Mouse (Mus musculus): ENCODE data around the gene Fcrlb.
A peak's percentile ranks its signal among the peaks of the same experiment; 100 is the strongest.
"Not testable (repeated sequence)": the region's sequence is repeated elsewhere in the genome, so short reads cannot be mapped to it uniquely, and the experiment has no call there.

The Fcrlb gene

DNA sequence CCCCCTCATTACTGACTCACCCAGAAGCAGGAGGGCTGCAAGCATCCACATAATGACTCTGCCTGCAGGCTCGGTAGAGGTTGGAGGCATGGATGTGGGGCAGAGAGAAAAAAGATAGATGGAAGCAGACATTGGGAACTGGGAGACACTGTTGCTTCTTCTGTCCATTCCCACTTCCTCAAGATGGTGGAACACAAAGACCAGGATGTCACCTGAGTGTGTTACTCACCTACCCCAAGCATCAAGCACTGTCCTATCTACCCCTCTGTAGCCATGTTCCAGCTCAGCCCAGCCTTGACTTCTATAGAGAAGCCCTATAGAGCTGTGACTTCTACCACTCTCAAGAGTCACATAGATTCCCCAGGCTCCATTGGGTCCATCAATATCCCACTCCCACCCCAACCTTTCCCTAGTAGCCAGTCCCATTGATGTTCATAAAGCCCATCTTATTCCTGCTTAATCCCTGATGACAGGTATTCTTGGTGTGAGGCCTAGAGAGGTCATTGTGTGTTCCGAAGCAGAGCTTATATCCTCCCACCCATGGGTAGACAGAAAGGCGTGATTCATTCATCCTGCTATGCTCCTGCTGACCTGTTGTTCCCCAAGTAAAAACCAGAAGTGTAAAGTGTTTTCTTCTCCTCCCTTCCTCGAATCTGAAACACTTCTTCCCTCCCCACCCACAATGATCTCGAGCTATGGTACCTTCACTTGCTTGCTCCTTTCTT lies at the start of gene Fcrlb:
Fcrlb (minus strand) TSS at position 51 of the 725 bp plus-strand sequence.
- DNase-seq (ENCODE audit: low read depth, low spot score) = no peak

DNA sequence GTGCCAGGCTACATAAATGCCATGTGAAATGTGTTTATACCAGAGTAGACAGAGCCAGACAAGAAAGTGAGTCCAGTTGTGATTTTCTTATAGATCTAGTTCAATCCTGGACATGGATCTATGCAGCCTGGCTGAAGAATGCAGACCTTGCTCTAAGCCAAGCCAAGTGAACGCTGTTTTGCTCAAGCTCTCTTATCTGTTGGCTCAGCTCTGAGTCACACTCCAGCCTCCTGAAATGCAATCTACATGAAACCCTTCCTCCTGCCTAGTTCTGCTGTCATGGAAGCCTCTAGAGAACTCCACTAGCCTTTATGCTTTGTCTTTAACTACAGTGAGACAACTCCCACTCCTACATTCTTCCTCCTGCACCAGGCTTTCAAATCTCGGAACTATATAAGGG lies 49.6 kb upstream of the Fcrlb start:
- DNase-seq (ENCODE audit: low read depth, low spot score) = no peak

DNA sequence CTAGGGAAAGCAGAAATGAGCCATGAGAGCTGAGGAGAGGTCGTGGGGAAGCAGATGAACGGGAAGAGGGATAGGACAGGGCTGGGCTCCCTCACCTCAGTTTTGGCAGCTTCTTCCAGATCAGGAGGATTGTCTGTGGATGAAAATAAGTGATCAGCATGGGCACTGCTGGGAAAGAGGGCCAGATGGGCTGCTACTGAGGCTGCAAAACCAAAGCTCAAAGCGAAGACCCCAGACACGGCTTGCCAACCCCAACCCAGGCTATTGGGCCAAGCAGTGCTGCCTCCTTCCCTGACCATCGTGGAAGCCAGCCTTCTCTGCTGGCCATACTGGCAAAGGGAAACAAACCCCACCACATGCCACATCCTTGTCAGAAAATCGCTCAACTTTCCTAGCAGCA lies 48.4 kb upstream of the Fcrlb start:
- DNase-seq (ENCODE audit: low read depth, low spot score) = no peak

DNA sequence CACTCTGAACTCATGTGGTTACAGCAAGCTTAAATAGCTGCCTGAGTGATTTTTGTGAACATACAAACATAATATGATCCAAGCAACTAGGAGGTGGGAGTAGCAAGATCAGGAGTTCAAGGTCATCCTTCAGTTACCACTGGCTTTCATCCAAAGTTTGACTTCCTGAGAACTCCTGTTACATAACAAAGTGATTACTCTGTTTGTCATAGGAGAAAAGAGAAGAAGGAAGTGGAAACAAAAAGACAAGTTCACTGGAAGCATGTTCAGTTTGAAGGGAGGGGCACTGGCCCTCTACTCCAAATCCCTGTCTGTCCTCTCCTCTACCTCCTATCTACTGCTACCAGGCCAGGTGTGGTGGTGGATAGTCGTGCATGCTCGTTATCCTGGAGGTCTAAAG lies 47.0 kb upstream of the Fcrlb start:
- no peak for DNase-seq (ENCODE audit: low read depth, low spot score)

DNA sequence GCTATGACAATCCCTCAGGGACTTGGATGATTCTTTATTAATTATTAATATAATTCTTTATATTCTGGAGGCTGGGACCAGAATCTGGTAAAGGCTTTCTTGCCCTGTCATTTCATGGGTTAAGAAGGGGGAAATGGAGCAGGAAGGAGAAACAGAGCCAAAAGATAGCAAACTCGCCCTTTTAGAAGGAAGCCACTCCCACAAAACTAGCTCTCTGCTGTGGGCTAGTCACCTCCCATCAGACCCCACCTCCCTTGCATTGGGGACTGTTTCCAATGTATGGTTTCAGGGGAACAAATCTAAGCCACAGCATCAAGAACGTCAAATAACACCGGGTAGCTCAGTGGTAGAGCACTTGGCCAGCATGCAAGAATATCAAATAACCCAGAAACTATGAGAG lies 45.5 kb upstream of the Fcrlb start:
- no peak for DNase-seq (ENCODE audit: low read depth, low spot score)

DNA sequence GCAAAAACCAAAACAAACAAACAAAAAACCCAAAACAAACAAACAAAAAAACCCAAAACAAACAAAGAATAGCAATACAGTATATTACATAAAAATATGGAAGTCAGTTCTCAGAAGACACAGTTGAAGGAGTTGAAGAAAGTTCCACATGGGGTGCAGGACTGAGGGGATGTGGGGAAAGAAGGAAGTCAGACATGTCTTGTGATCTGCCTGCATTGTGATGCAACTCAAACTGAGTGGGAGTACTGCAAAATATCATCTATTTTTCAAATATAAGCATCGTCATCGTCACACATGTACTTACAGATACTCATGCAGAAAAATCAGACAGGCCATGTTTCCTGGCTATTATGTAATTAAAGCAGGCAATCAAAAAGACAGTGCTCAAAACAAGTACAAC lies 40.5 kb upstream of the Fcrlb start:
- no peak for DNase-seq (ENCODE audit: low read depth, low spot score)

DNA sequence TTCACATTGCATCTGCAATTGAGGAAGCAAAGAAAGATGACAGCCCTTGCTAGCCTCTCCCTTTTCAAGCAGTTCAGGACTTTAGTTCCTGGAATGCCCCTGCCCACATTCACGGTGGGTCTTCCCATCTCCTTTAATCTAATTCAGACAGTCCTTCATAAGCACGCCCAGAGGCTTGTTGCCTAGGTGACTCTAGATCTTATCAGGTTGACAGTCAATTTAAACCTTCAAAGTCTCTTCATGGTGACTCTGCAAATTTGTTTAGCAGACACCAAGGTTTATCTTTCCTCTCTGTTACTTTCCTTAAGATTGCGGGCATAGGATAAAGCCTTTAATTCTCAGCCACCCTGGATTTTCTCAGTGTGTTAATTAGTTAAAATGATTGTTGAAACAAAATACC lies 38.0 kb upstream of the Fcrlb start:
- peak; percentile 2 for DNase-seq (ENCODE audit: low read depth, low spot score)

DNA sequence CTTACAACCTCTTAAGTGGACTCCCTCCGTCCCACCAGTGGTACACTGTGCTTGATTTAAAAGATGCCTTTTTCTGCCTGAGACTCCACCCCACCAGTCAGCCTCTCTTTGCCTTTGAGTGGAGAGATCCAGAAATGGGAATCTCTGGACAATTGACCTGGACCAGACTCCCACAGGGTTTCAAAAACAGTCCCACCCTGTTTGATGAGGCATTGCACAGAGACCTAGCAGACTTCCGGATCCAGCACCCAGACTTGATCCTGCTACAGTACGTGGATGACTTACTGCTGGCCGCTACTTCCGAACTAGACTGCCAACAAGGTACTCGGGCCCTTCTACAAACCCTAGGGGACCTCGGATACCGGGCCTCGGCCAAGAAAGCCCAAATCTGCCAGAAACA lies 32.2 kb upstream of the Fcrlb start:
- DNase-seq (ENCODE audit: low read depth, low spot score) = not testable (repeated sequence)

DNA sequence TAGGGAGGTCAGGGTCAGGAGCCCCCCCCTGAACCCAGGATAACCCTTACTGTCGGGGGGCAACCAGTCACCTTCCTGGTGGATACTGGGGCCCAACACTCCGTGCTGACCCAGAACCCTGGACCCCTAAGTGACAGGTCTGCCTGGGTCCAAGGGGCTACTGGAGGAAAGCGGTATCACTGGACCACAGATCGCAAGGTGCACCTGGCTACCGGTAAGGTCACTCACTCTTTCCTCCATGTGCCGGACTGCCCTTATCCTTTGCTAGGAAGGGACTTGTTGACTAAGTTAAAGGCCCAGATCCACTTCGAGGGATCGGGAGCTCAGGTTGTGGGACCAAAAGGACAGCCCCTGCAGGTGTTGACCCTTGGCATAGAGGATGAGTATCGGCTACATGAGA lies 31.4 kb upstream of the Fcrlb start:
- not testable (repeated sequence) for DNase-seq (ENCODE audit: low read depth, low spot score)

DNA sequence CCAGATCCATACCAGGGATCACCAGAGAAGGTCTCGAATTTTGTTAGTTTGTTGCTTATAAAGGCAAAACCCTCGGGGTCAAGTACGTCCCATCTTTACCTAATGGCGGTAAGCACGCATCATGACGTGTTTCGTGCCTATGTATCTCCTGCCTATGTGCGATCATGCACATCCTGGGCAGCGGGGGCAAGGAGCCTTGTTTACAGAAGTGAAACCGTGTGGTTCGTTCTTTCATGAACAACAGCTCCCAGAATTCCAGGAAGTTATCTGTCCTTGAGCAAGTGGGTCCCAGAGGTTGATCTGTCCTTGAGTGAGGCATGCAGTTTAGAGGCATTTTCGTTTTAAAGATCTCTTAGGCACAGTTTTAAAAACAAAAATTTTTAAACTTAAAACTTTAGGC lies 26.5 kb upstream of the Fcrlb start:
- DNase-seq (ENCODE audit: low read depth, low spot score) = no peak

DNA sequence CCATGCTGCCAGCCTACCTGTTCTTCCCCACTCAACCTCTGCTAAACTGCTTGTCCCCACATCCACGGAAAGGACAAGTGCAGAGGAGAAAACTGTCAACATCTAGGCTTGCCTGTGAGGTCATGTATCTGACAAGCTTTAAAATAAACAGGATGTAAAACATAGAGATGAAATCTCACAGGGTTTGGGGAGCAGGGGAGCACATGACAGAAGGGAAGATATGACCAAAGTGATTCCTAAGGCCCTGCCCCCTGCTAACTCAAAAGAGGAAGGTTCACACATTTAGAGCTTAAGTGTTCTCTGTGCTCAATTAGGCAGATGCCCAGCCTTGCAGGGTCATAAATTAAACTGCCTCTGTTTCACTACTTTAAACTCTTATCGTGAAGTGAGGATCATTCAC lies 21.6 kb upstream of the Fcrlb start:
- DNase-seq (ENCODE audit: low read depth, low spot score) = no peak

DNA sequence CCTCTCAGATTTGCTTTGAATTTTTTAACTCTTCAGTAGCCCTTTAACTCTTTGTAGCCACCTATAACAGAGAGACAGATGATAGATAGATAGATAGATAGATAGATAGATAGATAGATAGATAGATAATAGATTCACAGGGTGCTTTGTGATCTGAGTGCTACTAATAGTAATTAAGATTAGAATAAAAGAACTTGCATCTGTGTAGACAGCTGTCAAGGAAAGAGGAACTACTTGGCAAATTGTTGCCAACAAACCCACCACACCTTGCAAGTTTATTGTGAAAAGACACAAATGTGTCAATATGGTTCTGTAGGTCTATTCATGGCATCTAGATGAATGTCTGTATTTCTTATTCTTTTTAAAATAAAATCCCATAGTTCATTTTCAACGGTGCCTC lies 21.2 kb upstream of the Fcrlb start:
- no peak for DNase-seq (ENCODE audit: low read depth, low spot score)

DNA sequence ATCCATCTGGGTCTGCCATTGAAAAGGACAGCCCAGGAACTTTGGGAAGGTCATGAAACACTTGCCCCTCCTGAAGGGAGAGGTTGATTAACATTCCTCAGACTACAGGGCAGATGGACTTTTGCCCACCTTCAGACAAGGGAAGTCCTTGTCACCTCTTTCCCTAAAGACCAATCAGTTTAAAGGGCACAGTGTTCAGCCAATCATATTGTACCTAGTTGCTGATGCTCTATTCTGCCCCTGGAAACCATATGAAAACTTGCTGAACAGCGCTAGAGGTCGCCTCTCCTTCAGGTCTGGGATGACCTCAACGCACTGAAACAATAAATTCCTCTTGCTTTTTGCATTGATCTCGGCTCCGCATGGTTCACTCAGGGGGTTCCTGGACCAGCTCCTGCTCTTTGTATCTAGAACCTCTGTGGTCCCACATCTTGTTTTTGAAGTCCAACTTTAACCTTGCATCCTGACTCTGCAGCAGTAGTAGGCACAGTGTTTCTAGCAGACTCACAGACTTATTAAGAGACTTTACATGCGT lies 20.7 kb upstream of the Fcrlb start:
- DNase-seq (ENCODE audit: low read depth, low spot score) = no peak

DNA sequence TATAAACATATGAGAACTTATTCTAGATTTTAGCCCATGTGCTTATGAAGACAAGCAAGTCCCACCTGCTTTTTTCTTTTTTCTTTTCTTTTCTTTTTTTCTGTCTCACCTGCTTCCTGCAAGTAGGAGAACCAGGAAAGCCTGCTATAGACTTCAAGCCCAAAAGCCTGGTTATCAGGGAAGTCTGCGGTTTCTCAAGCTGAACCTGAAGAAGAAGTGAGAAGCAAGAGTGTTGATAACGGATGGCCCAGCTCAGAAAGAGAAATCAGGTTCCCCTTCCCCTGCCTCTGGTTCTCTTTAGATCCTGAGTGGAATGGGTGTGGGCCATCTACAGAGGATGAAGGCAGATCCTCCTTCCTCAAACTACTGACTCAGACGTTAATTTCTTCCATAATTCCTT lies 19.3 kb upstream of the Fcrlb start:
- DNase-seq (ENCODE audit: low read depth, low spot score) = no peak

DNA sequence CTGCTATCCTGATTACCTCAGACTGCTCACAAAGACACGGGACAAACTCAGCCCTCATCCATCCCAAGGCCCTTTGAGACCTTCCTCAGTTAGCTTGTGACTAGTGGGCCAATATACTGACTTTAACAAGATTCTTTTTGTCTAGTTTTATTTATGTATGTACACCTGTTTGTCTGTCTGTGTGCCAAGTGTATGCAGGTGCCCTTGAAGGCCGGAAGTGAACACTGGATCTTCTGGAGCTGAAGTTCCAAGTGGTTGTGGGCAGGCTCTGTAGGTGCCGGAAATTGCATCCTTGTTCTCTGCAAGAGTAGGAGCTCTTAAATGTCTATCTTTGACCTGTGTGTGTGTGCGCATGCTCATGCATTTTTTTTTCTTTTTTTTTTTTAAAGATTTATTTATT lies 16.5 kb upstream of the Fcrlb start:
- DNase-seq (ENCODE audit: low read depth, low spot score) = no peak

DNA sequence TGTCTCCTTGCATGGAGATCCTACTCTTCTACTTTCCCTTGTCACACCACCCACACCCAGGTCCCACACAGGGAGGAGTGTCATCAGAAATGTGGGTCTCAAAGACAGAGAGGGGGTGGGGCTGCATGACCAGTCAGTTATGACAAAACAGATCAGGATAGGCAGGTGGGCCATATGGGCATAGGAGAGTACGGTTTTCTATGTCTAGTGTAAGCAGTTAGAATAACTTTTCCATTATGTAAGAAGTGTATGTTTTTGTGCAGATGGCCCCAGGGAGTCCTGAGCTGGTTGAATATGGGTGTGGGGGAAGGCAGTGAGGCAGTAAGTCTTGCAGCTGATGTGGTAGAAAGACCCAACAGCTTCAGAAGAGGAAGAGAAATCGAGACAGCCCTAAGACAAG lies 15.7 kb upstream of the Fcrlb start:
- DNase-seq (ENCODE audit: low read depth, low spot score) = no peak

DNA sequence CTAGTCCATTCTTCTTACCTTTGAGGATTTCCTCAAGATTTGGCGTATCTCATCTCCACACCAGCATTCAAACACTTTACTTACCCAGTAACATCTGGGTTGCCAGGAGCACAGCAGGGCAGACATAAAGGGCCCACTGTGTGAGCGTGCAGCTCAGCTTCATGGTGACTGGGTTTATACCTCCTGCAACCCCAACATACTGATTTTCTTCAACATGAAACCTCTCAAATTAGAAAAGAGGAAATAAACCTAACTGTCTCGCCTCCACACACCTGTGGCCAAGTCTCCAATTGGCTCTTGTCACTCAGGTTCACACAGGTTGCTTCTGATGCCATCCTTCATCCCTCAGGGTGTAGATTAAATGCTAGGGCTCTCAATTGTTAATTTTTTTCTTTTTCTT lies 14.6 kb upstream of the Fcrlb start, which contains the start of gene Fcrla:
Fcrla (minus strand) TSS at position 206 of the 400 bp plus-strand sequence.
- DNase-seq (ENCODE audit: low read depth, low spot score) = no peak

DNA sequence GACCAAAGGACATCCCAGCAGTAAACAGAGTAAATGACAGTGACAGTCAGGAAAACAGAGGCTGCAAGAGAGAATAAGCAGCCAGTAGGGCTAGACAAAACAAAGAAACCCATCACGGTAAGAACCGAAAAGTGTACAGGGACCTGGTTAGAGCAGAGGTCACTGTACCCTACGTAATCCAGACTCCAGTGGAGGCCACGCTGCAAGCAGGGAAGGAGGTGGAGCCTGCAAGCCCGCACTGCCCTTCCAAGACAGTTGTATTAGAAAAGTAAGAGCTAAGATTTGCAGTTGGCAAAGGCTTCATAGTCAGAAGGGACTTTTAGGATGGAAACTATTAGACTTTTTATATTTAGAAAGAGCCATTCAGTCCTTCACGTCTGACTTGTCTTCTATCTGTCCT lies 14.2 kb upstream of the Fcrlb start:
- no peak for DNase-seq (ENCODE audit: low read depth, low spot score)

DNA sequence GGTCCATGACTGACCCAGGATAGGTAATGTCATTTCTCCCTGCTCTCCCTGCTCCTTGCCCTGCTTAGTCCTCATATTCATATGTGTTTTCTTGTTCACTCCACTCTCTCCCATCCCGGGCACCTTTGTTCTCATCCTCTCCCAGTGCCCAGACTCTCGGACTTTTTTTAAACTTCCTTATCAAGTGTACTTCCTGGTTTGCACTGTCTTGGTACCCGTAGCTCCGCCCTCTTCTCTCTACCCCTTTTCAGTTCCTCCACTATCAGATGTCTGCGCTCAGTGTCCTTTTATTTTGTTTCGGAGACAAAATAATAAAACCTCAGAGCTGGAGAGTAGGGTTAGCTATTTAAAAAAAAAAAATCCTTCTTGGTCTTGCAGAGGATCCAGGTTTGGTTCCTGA lies 11.7 kb upstream of the Fcrlb start:
- DNase-seq (ENCODE audit: low read depth, low spot score) = peak; percentile 34

DNA sequence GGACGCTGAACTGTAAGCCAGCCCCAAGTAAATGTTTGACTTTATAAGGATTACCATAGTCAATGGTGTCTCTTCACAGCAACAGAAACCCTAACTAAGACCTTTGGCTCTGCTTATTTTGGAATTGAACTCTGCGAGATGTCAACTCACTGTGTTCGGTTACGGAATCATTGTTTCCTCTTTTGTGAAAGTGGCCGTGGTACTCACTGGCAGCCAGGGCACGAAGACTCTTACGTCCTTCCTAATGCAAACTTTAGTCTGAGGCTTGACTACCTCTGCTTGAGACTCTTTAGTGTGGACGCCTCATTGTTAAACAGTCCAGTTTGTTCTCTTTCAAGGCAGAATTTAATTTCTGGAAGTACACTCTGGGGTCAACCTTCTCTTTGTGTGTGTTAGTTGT lies 6.6 kb upstream of the Fcrlb start:
- DNase-seq (ENCODE audit: low read depth, low spot score) = no peak

DNA sequence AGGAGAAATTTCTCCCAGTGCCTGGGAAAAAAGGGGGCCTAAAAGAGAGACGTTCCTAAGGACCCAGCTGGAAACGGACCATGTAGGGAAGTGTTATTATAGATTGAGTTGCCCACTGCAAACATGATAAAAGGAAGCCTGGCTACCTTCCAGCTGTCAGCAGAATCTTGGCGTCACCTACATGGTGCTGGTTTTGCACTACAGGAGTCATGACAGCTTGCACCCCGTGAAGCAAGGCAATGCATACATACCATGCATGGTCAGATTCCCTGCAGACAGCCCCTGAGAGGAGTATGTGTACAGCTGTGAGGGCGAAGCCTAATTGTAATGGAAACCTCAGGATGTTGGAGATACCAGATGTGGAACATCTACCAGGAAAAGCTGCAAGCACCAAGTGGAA lies 2.9 kb upstream of the Fcrlb start:
- no peak for DNase-seq (ENCODE audit: low read depth, low spot score)

DNA sequence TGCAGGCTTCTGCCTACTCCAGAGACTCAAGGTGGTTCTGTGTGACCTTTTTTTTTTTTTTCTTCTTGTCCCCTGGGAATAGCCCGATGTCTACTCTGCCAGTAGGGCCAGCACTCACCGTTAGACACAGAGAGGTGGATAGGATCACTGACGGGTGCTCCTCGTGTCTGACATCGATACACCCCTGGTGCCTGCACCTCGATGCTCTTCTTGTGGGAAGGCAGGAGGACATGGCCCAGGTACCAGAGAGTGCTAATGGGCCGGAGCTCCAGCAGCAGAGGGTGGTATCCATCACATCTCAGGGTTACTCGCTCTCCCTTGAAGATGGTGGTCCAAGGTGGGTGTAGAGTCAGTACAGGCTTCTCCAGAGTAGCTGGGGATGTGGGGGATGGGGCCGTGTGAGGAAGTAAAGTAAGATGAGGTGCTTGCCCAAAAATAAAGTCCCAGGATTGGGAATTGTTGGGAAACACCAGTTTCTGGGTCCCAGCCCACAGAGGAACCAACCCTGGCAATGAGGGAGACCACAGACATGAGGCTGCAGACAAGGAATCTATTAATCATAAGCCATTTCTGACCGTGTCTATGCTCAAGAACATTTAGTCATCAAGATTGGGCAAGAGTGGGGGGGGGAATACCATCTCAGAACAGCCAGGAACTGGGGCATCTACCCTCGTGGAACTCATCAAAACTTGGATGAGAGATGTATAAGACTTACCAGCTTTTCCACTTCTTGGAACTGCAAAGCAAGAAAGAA lies 657 bp downstream of the Fcrlb start:
- DNase-seq (ENCODE audit: low read depth, low spot score) = no peak

DNA sequence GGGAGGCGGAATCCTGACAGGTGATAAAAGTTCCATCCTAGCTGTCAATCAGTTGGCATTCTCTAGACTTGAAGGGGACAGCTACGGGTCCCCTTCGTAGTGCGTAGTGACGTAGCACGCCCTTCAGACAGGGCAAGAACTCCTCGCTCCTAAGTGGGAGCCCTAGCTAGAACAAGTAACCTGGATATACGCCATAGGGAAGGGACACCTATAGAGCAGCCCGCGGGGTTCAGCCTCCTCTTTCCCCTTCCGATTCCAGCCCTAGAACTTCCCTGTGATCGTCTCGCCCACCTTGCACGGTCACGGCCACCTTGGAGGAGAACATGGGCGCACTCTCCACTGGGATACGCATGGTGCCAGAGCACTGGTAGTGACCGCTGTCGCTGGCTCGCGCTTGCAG lies 4.4 kb downstream of the Fcrlb start:
- no peak for DNase-seq (ENCODE audit: low read depth, low spot score)
